ENCODE assay signal across 8 mouse cellular contexts in genomic region chr7:143549588-143550220, GRCm38 (mm10). TPM values are rescaled to one million over a fixed set of nuclear protein-coding genes. Genes with fewer than 3 reads are reported as not detected.
DNase-seq lines count a peak whose midpoint lies in the region; ATAC-seq and TF ChIP-seq lines count a peak whose summit lies in the region.

No protein-coding gene starts in this region.

- no peak for TF ChIP-seq POLR2A in testis, adult 2 months (IDR thresholded peaks at IDR 0.05; ENCODE audit: control insufficient read depth, low read depth, low read length)

- DNase-seq in testis, postnatal 10 days (ENCODE audit: low spot score), result no peak
- DNase-seq in gastrocnemius, adult 18-20 months (ENCODE audit: low spot score), result no peak
- no peak for DNase-seq in cerebellum, adult 9-10 months
- no peak for DNase-seq in spleen, postnatal 36 days (ENCODE audit: low spot score in 2 of 2)

- no peak for ATAC-seq in erythroblast, adult 5-6 weeks (replicated peaks; ENCODE audit: low FRiP score, poor library complexity, severe bottlenecking)
- no peak for ATAC-seq in liver, embryonic 15.5 days (ENCODE audit: insufficient read depth)

- peak overlapping the region; percentile 92 for H3K27ac ChIP-seq in testis, adult 2 months (ENCODE audit: control insufficient read depth, insufficient read depth, low read depth, low read length)
- peak overlapping the region; percentile 79 for H3K27ac ChIP-seq in liver, embryonic 15.5 days (replicated peaks)

- peak overlapping the region; percentile 53 for H3K9ac ChIP-seq in liver, embryonic 15.5 days

- no peaks in the 10 kb centered on the region for H3K9me3 ChIP-seq in erythroblast, embryonic 14.5 days (ENCODE audit: control insufficient read depth, low read length)
- H3K9me3 ChIP-seq in liver, embryonic 15.5 days (replicated peaks), result no peaks in the 10 kb centered on the region

- H3K27me3 ChIP-seq in erythroblast, embryonic 14.5 days (ENCODE audit: control insufficient read depth), result no peaks in the 10 kb centered on the region
- H3K27me3 ChIP-seq in testis, adult 2 months (ENCODE audit: control insufficient read depth, insufficient read depth, low read length), result no peaks in the 10 kb centered on the region
- no peaks in the 10 kb centered on the region for H3K27me3 ChIP-seq in liver, embryonic 15.5 days

- peak overlapping the region; percentile 76 for H3K4me2 ChIP-seq in liver, embryonic 15.5 days

- peaks cover 49% of the 10 kb centered on the region for H3K36me3 ChIP-seq in erythroblast, embryonic 14.5 days (ENCODE audit: control insufficient read depth)
- H3K36me3 ChIP-seq in testis, adult 2 months (ENCODE audit: control insufficient read depth, insufficient read depth, low read length), result peaks cover 2% of the 10 kb centered on the region; the same call in 1 of the 2 replicates
- H3K36me3 ChIP-seq in liver, embryonic 15.5 days (replicated peaks), result peaks cover 35% of the 10 kb centered on the region

- no peak for TF ChIP-seq CTCF in testis, adult 2 months (IDR thresholded peaks at IDR 0.05; ENCODE audit: control insufficient read depth, insufficient read depth, insufficient replicate concordance, low read depth, low read length)

- peak overlapping the region; percentile 99 for H3K4me3 ChIP-seq in erythroblast, embryonic 14.5 days (replicated peaks)
- H3K4me3 ChIP-seq in testis, adult 2 months (ENCODE audit: control insufficient read depth, low read depth, low read length), result peak overlapping the region; percentile 96
- H3K4me3 ChIP-seq in liver, embryonic 15.5 days (replicated peaks), result peak overlapping the region; percentile 91

- 7% methylated on average over 2 of the region's 2 CpGs for WGBS in liver, embryonic 15.5 days (ENCODE audit: insufficient replicate concordance)

- peaks cover 30% of the 10 kb centered on the region for H3K4me1 ChIP-seq in erythroblast, embryonic 14.5 days (ENCODE audit: control insufficient read depth)
- peaks cover 8% of the 10 kb centered on the region for H3K4me1 ChIP-seq in testis, adult 2 months (ENCODE audit: control insufficient read depth, insufficient read depth, low read length)
- H3K4me1 ChIP-seq in liver, embryonic 15.5 days (replicated peaks), result peaks cover 37% of the 10 kb centered on the region

RNA-seq across cellular contexts. Expression of gene Nap1l4, which starts 0.8 kb away (rescaled TPM):
- polyA plus RNA-seq in erythroblast, embryonic 14.5 days (2012), result 5.7 and 6.2 TPM in 2 replicates
- 40.7 and 45.1 TPM in 2 replicates for total RNA-seq in erythroblast, adult 5-6 weeks (2015; ENCODE audit: low replicate concordance)
- total RNA-seq in erythroblast, adult 5-6 weeks (2017; ENCODE audit: low replicate concordance), result 89.7 and 118 TPM in 2 replicates
- polyA plus RNA-seq in testis, adult 2 months (2012; rRNA removed), result 57.5 and 60.3 TPM in 2 replicates
- polyA plus RNA-seq in liver, embryonic 15.5 days (2015; fragmentation: Nextera tagmentation; extraction: Ambion mirVana), result 79.3 and 82.7 TPM in 2 replicates
- 100 to 1,000 TPM; 191 to 200 TPM for total RNA-seq in gastrocnemius, adult 18-20 months (2021)

RNA-seq across cellular contexts. Expression of gene Phlda2, which starts 46.8 kb away (rescaled TPM):
- polyA plus RNA-seq in erythroblast, embryonic 14.5 days (2012), result 0.06 and 0.18 TPM in 2 replicates
- not detected in 2 replicates for total RNA-seq in erythroblast, adult 5-6 weeks (2015; ENCODE audit: low replicate concordance)
- total RNA-seq in erythroblast, adult 5-6 weeks (2017; ENCODE audit: low replicate concordance), result not detected in 2 replicates
- 0.35 and 0.40 TPM in 2 replicates for polyA plus RNA-seq in testis, adult 2 months (2012; rRNA removed)
- polyA plus RNA-seq in liver, embryonic 15.5 days (2015; fragmentation: Nextera tagmentation; extraction: Ambion mirVana), result 22.6 and 27.0 TPM in 2 replicates
- total RNA-seq in gastrocnemius, adult 18-20 months (2021), result not detected

RNA-seq across cellular contexts. Expression of gene Cars, which starts 50.2 kb away (rescaled TPM):
- polyA plus RNA-seq in erythroblast, embryonic 14.5 days (2012), result 8.7 and 12.5 TPM in 2 replicates
- 60.9 and 87.4 TPM in 2 replicates for total RNA-seq in erythroblast, adult 5-6 weeks (2015; ENCODE audit: low replicate concordance)
- total RNA-seq in erythroblast, adult 5-6 weeks (2017; ENCODE audit: low replicate concordance), result 120 and 157 TPM in 2 replicates
- polyA plus RNA-seq in testis, adult 2 months (2012; rRNA removed), result 14.5 TPM in 2 replicates
- 53.1 and 60.5 TPM in 2 replicates for polyA plus RNA-seq in liver, embryonic 15.5 days (2015; fragmentation: Nextera tagmentation; extraction: Ambion mirVana)
- total RNA-seq in gastrocnemius, adult 18-20 months (2021), result 10 to 100 TPM; 37.3 to 39.9 TPM

Comparison
In these comparisons a context has a peak if more than half of its experiments do, and no peak if none do; other contexts are left out.
1. RNA of gene Phlda2, which starts 46.8 kb away (polyA plus RNA-seq): 22.6 to 27.0 TPM in liver, embryonic 15.5 days; 0.35 to 0.40 TPM in testis, adult 2 months and 0.06 to 0.18 TPM in erythroblast, embryonic 14.5 days; every median in the first group is over 10 times any median in the second.
2. Peak in every context shown above with its lines, with median percentiles within 50 percentile points of each other: H3K4me3 ChIP-seq.